Mouse (Mus musculus) cerebellum, adult 11-12 months (tissue): ENCODE results near the gene Cradd.
A peak's percentile ranks its signal among the peaks of the same experiment; 100 is the strongest.

Experiments used
- DNase-seq: peaks from one replicate; pipeline ENCODE4 v3.0.0; 2022

The Cradd gene

DNA sequence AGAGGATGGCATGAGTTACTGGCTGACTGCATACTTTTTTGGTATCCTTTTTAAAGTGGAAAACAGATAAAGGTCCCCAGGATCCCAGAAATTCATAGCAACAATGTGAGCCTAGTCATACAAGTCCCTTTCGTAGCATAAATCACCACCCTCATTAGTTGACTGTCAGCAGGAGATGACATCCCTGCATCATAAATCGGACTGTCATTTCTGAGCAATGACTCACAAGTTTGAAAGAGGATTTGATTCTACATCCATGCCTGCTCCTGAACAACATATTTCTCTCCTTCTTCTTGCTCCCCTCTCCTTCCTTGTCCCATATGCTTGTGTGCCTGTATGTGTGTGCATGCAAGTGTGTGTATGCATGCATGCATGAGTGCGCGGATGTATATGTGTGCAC, 129.2 kb downstream of the Cradd start:
- DNase-seq, result no peak

DNA sequence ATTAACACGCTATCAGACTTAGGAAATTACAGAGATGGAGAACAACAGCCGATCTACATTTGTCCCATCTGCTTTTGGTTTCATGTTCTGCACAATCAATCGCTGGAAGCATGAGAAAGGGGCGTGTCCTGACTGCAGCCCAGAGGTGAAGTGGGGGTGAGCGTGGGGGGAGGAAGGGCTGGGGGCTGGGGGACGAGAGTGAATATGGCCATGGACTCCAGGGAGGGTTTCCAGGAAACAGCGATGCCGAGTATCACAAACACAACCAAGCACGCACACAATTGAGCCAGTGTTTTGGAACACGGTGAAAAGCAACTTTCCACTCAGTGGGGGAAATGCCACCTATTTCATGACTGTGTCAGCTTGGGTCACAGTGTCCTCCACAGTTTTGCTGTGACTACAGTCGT, 130.1 kb downstream of the Cradd start:
- DNase-seq, result no peak

DNA sequence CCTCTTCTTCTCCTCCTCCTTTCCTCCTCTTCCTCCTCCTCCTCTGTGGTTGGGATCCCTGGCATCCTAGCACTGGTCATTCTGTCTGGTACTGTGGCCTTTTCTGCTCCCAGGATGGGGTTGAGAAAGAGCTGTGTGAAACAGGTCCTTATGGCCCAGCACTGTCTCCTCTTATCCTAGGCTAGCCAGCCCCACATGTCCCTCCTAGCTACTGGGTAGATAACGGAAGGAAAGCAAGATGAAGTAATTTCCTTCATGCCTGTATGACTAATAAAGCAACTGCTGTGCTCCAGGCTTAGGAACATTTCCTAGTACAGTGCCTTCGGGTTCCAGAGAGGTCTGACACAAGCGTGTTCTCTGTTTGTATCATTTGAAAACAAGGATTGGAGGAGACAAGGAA, 132.1 kb downstream of the Cradd start:
- no peak for DNase-seq

DNA sequence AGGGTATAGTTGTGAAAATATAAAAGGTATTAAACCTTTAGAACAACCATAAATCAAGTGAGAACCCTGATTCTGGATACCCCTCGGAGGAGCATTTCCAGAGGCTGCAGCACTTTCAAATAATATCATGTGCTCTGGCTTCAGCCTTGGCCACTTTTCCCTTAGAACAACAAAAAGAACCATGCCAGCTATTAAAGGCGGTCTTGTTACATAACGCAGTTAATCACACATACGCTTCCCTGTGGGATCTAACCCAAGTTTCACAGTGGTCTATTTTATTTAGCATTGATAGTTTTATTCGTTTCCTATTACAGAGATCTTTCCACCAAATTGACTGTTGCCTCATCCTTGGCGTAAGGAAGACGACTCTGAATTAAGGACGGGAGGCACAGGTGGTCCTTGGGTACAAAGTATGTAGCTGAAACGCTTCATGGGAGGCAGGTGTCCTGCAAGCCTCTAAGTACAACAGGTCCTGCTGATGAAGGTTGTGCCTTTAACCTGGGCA, 132.7 kb downstream of the Cradd start:
- DNase-seq, result no peak

DNA sequence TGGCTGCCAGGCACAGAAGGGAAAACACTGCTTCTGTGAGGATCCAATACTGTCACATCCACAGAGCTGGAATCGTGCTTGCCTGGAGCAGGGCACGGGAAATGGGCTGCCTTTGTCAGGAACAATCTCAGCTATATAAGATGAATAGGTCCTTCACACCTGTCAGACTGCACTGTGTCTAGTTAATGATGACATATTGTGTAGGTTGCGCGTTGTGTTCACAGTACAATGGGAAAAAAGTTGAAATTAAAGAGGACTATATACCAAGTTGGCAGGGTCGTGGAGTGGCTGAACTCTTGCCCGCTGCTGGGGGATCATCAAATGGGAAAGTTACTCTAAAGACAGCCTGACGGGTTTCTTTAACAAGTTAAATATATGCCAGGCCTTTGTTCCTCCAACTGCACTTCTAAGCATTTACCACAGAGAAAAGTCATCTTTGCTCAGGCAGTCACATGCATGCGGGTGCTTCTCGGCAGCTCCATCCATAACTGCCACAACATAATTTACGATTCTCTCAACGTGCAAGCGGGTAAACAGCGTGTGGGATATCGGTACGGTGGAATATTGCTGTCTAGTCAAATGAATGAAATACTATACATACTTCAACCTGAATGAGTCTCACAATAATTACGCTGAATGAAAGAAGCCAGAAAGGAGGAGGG, 134.3 kb downstream of the Cradd start:
- DNase-seq, result no peak

DNA sequence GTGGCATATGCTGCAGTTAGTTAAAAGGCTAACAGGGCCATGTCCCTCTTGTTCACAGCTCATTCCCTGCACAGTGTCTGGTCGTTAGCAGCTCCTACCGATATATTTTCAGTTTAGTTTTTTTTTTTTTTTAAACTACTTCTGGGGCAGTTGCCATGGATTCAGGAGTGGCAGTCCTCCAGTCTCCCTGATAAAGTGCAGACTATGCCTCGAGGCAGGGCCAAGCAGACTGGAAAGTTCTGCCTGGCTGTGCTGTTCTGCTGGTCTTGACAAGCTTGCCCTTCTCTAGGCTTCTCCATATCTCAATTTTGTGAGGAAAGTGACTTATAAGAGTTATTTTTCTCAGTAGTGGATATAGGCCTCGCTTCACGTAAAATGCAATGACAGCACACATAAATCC, 139.7 kb downstream of the Cradd start:
- no peak for DNase-seq

DNA sequence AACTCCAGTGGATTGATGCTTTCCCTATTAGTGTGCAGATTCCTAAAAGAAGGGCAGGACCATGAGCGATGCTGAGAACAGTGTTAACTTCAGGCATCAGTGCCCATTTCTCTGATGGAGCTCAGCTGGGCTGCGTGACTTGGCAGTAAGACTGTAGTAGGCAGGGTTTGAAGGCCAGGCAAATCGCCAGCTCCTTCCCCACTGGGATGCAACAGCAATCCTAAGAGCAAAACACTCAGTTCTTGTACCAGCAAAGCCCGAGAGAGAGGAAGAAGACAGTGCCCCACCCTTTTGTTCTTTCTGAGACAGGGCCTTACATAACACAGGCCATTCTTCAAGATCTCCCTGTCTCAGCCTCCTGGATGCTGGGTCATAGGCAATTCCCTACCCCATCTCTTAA, 140.9 kb downstream of the Cradd start:
- peak; percentile 61 for DNase-seq

DNA sequence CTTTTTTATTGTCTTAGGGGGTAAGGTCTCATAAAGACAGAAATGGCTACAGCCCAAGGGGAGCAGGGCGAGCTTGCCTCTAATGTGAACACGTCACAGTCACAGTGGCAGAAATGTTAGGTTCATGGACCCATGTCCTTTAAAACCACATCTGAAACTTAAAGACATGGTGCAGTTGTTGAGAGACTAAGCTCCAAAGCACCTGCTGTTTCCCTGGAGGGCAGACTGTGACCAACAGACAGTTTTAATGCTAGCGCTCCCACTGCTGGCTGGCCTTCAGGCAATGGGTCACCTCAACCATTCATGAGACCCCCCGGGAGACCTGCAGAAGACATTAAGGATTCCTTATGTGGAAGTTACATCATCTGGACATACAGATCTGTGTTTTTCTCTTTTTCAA, 141.5 kb downstream of the Cradd start:
- DNase-seq, result no peak

DNA sequence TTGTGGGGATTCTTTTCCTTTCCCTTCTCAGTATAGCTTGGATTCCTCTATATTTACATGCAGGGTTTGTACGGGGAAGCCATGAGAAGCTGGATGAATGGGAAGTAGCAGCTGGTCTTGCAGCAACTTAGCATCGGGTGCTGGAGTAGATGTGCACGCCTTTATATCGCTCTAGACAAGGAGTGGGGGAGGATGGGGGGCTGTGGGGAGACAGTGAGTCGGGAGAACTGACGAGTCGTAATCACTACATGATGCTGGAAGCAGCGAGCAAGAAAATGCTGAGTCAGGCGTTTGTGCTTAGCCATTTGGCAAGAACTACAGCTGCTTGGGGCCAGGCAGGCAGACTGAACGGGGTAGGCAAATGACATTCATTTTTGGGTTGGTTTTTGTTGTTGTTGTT, 142.4 kb downstream of the Cradd start:
- no peak for DNase-seq

DNA sequence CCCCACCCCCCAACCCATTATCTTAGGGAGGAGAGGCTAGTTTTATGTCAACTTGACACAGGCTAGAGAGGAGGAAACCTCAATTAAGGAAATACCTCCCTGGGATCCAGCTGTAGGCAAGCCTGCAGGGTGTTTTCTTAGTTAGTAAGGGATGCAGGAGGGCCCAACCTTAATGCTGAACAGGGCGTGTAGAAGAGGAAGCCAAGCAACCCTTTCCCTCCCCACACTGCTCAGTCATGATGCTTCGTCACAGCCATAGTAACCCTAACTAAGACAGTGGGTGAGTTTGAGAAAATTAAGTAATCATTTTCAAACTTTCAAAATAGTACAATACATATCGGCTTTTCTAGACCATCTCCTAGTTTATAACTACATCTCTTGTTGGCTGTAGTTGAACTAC, 143.0 kb downstream of the Cradd start:
- DNase-seq, result no peak

DNA sequence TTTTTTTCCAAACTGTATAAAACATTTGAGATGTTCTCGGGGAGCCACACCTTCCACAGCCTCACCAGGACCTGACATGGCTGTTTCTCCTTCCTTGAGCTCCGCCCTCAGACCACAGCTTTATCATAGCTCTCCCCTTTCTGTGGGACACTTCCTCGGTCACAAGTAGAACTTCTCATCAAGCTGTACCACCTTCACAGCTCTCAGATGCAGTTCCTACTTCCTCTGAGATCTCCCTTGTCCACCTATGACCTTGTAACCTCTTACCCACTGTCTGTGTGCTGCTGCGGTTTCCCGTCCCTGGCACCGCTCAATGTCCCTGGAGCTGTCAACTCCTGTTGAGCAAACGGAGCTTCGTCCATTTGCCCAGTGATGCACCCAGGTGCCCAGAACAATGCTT, 143.8 kb downstream of the Cradd start:
- no peak for DNase-seq

DNA sequence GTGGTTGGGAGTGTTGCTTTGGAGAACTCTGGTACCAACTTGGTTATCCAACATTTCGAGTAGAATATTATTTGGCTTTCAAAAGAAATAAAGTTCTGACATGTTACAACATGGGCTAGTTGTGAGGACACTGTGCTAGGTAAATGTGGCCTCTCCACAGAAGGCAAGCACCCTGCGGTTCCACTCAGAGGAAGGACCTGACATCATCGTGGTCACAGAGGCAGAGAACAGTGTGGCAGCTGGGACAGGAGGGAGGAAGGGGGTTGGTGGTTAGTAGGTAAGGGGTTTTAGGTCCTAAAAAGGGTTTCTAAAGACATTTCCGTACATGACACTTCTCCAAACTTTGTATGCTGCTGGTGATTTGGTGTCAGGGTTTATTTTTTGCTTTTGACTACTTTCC, 145.1 kb downstream of the Cradd start:
- DNase-seq, result no peak

DNA sequence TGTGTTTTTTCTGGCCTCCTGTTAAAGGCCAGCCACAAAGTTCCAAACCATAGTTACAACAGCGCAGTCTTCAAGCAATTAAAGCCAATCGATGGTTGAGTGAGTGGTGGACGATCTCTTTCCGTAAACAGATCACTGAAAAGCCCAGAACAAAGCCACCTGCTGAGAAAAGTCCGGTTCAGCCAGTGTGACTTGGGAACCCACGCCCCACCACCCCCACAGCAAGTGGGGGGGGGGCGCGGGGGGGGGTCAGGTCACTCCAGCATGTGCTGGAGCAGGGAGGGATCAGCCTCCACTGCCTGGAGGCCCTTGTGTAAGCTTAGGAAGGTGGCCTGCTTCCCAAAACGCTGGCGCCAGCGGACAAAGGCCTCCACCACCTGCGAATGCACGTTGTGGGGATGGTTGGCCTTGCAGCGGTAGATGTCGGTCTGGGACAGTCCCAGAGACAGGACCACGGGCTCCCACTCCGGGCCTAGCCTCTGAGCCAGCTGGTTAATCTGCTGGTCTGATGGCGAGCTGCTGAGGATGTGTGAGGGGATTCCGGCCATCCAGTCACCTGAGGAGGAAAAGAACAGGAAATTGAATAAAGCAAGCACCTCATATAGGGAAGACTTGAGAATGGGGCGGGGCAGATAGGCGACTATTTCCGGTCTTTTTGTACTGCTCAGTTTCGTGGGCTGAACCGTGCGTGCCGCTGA, 148.4 kb downstream of the Cradd start:
- no peak for DNase-seq

DNA sequence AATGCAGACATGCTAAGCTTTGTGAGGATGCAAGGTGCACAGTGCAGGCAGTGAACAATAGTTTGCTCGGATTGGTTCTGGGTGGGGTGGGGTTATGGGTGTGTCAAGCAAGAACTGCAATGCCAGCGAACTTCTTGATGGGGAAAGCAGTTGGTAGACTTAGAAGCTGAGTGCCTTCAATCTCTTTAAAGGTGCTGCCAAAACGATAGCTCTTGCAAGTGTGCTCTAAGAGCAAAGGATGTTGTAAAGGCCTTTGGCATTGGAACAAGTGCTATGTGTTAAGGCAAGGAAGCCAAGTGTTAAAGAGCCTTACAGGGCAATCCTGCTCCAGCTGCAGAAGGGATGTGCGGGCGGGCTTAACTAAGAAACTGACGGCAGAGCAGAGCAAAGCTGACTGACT, 149.7 kb downstream of the Cradd start:
- DNase-seq, result no peak

DNA sequence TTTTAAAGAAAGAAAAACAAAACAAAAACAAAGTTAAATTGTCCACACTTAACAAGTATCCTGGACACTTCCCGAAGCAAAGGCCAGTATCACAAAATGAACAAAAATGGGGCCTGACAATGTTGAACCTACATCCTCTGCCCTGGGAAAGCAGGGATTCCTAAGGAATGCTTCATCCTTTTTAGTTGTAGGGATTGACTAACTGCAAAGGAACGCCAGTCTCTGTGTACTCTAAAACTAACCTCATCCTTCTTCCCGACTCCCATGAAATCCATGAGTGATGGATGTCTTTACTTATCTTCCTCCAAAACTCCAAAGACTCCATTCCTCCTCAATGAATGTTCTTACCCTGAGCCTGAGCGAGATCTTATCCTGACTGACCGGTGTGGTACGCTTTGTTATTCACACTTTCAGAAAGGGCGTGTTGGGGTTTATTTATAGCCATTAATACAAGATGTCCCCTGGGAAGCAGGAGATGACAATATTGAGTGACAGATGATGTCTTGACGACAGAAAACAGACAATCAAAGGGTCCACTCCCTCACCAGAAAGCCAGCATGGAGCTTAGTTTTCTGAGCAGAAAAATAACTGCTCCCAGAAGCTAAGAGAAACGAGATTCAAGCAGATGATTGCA, 153.1 kb downstream of the Cradd start:
- no peak for DNase-seq

DNA sequence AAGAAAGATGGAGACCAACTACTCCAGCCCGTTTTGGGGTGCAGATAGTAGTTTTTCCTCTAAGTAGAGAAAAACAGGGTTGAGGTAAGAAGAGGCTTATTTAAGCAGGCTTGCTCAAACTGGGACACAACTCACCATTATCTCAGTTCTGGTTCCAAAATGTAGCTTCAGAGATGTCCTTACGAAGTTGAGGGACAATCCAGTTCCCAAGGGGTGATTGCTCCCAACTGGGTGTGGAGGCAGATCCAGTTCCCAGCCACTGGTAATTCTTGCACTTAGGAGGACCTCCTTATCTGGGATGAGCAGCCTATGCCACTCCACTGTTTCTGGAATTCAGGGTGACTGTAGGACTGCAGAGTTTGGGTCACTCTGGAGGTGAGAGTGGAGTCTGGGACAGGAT, 159.0 kb downstream of the Cradd start:
- no peak for DNase-seq

DNA sequence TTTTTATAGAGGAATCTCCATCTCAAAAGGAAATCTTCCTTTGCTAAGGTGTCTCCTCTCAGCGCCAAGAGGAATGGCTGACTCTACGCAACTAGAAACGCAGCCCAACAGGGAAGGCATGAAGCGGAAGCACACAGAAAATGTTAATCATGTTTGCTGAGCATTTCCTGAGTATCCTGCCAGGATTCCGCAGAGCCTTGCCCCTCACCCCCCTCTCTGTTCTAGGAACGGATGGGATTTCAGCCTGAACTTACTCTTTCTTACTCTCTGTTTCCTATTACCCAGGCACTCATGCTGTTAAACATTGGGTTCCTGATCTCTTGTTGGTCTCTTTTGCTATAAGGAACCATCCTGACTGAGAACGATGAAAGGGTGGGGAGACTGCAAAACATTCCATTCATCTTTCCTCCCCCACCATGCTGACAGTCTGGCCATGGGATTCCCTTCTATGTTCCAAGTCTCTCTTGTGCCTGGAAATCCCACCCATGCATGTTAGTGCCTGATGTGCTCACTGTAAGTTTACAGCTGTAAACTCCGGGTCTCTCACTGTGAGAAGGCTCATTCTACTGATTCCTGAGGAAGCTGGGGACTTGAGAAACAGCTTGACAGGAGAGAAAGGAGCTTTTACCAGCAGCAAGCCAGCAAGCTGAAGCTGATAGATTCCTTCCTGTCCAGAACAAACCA, 161.1 kb downstream of the Cradd start:
- no peak for DNase-seq

DNA sequence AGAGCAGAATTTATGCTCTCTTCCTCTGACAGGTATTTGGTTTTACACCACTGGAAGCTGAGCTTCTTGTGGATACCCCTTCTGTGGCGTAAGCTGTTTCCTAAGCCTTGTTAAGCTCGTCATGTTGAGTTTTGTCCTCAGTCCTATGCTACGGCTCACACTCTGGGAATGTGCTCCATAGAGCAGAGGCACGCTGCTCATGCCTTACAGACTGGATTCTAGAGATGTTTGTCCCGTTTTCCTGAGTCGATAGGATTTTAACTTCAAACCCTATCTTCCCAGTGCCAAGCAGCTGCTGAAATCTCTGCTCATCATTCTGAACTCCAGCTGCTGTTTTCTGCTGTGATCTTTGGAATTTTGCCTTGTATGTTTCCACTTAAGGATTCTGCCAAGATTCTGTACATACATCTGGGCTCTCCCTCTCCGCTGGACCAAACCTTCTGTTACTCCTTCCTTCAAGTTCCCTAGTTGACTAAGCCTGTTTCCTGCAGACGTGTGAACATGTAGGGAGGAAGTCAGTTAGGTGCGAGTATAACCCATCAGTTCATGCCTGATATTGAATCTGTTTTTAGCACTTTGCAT, 164.2 kb downstream of the Cradd start:
- DNase-seq, result no peak

DNA sequence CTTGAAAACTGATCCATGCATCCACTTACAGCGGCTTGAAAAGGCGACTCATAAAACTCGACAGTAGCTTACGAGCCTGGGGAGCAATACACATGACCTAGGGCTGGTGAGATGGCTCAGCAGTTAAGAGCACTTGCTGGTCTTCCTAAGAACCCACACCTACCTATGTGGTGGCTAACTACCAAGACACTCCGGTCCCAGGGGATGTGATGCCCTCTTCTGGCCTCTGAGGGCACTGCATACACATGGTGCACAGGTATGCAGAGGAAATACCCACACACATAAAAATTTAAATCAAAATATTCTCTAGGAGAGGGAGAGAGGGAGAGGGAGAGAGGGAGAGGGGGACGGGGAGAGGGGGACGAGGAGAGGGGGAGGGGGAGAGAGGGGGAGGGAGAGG, 167.5 kb downstream of the Cradd start:
- no peak for DNase-seq

DNA sequence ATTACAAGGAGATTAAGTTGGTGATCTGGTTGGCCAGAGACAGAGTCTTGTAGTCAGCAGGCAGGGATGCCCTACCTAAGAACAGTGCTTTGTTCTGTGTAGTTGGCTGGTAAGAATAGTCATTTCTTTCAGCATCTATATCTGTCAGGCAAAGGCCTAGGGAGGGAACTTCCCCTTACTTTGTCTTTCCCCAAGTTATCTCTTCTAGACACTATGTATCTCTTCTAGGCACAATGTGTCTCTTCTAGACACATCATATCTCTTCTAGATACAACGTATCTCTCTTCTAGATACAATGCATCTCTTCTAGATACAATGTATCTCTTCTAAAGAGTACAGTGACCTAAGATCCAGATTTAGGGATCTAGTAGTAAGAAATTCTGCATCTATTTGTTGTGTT, 169.3 kb downstream of the Cradd start:
- no peak for DNase-seq

DNA sequence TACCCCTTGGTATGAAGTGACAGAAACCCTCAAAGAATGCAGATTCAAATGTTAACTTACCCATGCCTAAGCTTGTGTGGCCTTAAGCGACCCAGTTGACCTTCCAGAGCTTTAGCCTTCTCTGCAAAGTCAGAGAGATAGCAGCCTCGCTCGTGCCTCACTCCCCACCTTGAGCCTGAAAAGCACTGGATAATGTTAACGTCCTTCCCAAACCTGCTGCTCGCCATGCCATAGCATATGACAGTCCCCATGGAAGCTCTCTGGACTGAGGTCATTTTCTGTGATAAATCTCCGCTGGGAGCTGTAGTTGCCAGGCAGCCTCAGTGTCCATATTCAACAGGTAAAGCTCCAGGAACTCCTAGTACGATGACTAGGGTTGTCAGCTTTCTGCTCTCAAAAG, 170.7 kb downstream of the Cradd start:
- DNase-seq, result no peak

DNA sequence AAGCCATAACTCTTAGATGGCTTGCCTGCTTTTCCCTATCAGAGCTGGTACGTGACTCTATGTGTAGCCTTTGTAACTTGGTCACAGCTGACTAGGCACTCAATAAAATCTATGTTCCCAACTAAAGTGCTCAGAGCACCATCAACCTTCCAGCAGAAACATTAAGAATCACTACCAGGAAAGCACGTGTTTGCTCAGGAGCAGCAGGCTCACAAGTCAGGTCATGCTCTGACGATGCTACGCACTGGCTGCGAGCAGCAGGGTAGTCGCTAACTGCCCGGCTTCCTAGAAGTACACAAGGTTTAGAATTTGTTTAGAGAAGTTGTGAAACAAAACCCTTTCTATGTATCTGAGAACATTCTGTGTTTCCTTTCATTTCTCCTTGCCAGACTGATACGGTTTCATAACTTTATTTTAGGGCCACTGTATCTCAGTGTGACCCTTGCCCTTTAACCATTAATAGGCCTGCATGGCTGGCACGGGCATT, 171.4 kb downstream of the Cradd start:
- no peak for DNase-seq
